In genomic region chr5:97914890-97915289, GRCm38 (mm10) we compare ENCODE assay signal across 21 mouse cellular contexts.
DNase-seq lines count a peak whose midpoint lies in the region; ATAC-seq and TF ChIP-seq lines count a peak whose summit lies in the region.
"Had no signal": no experiment of that assay in that cellular context is flagged by ENCODE, and none has a peak within 500 bp of the region (broad histone marks: within the 10 kb centered on the region; RNA-seq: fewer than 3 reads in every experiment).

No protein-coding gene starts in this region.

- no peaks in the 10 kb centered on the region for H3K36me3 ChIP-seq in liver, adult 2 months (ENCODE audit: control insufficient read depth, insufficient read depth, low read length)
- no peaks in the 10 kb centered on the region for H3K36me3 ChIP-seq in liver, postnatal 0 days (replicated peaks; ENCODE audit: insufficient read depth, low read length)
- H3K36me3 ChIP-seq: embryonic facial prominence, embryonic 12.5 days; forebrain, embryonic 15.5 days; G1E; hindbrain, embryonic 10.5 days; intestine, embryonic 15.5 days had no signal

- H3K4me3 ChIP-seq in liver, adult 2 months (ENCODE audit: insufficient read depth, low read depth, low read length): no peak overlapping the region
- H3K4me3 ChIP-seq in liver, postnatal 0 days (ENCODE audit: low read depth, low read length): no peak overlapping the region
- H3K4me3 ChIP-seq: embryonic facial prominence, embryonic 12.5 days; forebrain, embryonic 15.5 days; heart, embryonic 12.5 days; hindbrain, embryonic 10.5 days; intestine, embryonic 15.5 days had no signal

- no peak overlapping the region for H3K27ac ChIP-seq in liver, adult 2 months (replicated peaks; ENCODE audit: insufficient read depth, low read depth, low read length)
- no peak overlapping the region for H3K27ac ChIP-seq in liver, postnatal 0 days (ENCODE audit: low read depth)
- H3K27ac ChIP-seq: embryonic facial prominence, embryonic 12.5 days; forebrain, embryonic 15.5 days; hindbrain, embryonic 10.5 days; hindbrain, embryonic 14.5 days; intestine, embryonic 15.5 days had no signal

- ATAC-seq in liver, postnatal 0 days: no peak
- no peak for ATAC-seq in CD4-positive, CD25-positive, alpha-beta regulatory T cell, adult 4 months
- ATAC-seq: activated CD4-positive, CD25-positive, alpha-beta regulatory T cell, adult 4 months; forebrain, embryonic 15.5 days; intestine, embryonic 15.5 days had no signal

- no peak for TF ChIP-seq CTCF in liver, adult 2 months (IDR thresholded peaks at IDR 0.05; ENCODE audit: low read depth, low read length)
- no peak for TF ChIP-seq CTCF in liver, postnatal 0 days (IDR thresholded peaks at IDR 0.05; ENCODE audit: low read depth)
- no peak for TF ChIP-seq CTCF in brain, embryonic 14.5 days (IDR thresholded peaks at IDR 0.05; ENCODE audit: borderline replicate concordance, extremely low read depth, insufficient read depth, insufficient read length)

- H3K4me2 ChIP-seq in liver, postnatal 0 days (ENCODE audit: low read depth, low read length): no peak overlapping the region
- H3K4me2 ChIP-seq: embryonic facial prominence, embryonic 12.5 days; forebrain, embryonic 15.5 days; heart, embryonic 12.5 days; hindbrain, embryonic 14.5 days; intestine, embryonic 15.5 days had no signal

- no peaks in the 10 kb centered on the region for H3K79me2 ChIP-seq in liver, adult 2 months (ENCODE audit: control insufficient read depth, insufficient read depth, low read length)

- peak; percentile 24 for DNase-seq in liver, adult 2 months (ENCODE audit: extremely low read depth, low read depth, low spot score)
- no peak for DNase-seq in liver, postnatal 0 days
- peak; percentile 12 for DNase-seq in retina, postnatal 1 day
- no peak for DNase-seq in retina, embryonic 14.5 days (ENCODE audit: low spot score)
- DNase-seq in brain, embryonic 14.5 days (ENCODE audit: low read depth): peak; percentile 38
- no peak for DNase-seq in MN1 (ENCODE audit: low spot score)
- DNase-seq: adrenal gland, adult 2 months; cerebellum, adult 11 months; cerebellum, adult 8-10 months; cerebellum, postnatal 25 days; gastrocnemius, postnatal 14 days had no signal

- 16% methylated on average over 2 of the region's 2 CpGs for WGBS in liver, adult 2 months
- 74% methylated on average over 2 of the region's 2 CpGs for WGBS in liver, postnatal 0 days (ENCODE audit: insufficient replicate concordance)

- H3K9ac ChIP-seq in liver, adult 2 months (ENCODE audit: low read depth, low read length): no peak overlapping the region
- no peak overlapping the region for H3K9ac ChIP-seq in liver, postnatal 0 days (replicated peaks)
- H3K9ac ChIP-seq: embryonic facial prominence, embryonic 12.5 days; forebrain, embryonic 15.5 days; heart, embryonic 12.5 days; hindbrain, embryonic 14.5 days; intestine, embryonic 15.5 days had no signal

- H3K9me3 ChIP-seq in liver, postnatal 0 days (ENCODE audit: low read length): no peaks in the 10 kb centered on the region
- H3K9me3 ChIP-seq: embryonic facial prominence, embryonic 12.5 days; forebrain, embryonic 15.5 days; heart, embryonic 12.5 days; hindbrain, embryonic 10.5 days; intestine, embryonic 15.5 days had no signal

- TF ChIP-seq POLR2A in liver, adult 2 months (IDR thresholded peaks at IDR 0.05; ENCODE audit: extremely low read depth, insufficient read depth, low read length): no peak
- no peak for TF ChIP-seq POLR2A in brain, embryonic 14.5 days (IDR thresholded peaks at IDR 0.05; ENCODE audit: borderline replicate concordance, extremely low read depth, insufficient read depth, insufficient read length, poor library complexity, severe bottlenecking)

- no peaks in the 10 kb centered on the region for H3K4me1 ChIP-seq in liver, adult 2 months (ENCODE audit: control insufficient read depth, insufficient read depth, low read length)
- no peaks in the 10 kb centered on the region for H3K4me1 ChIP-seq in liver, postnatal 0 days (ENCODE audit: insufficient read depth)
- H3K4me1 ChIP-seq: forebrain, embryonic 15.5 days; heart, embryonic 12.5 days; hindbrain, embryonic 10.5 days; intestine, embryonic 15.5 days had no signal

- TF ChIP-seq EP300 in liver, postnatal 0 days (IDR thresholded peaks at IDR 0.05; ENCODE audit: low read depth): no peak

- H3K27me3 ChIP-seq in liver, adult 2 months (ENCODE audit: control insufficient read depth, insufficient read depth, low read length): no peaks in the 10 kb centered on the region
- no peaks in the 10 kb centered on the region for H3K27me3 ChIP-seq in liver, postnatal 0 days (ENCODE audit: insufficient read depth, low read length)
- H3K27me3 ChIP-seq: embryonic facial prominence, embryonic 12.5 days; forebrain, embryonic 15.5 days; heart, embryonic 12.5 days; intestine, embryonic 15.5 days; Patski had no signal

Comparison
In these comparisons a context has a peak if more than half of its experiments do, and no peak if none do; other contexts are left out.
1. DNase-seq: peak in liver, adult 2 months (single experiment), retina, postnatal 1 day (single experiment) and brain, embryonic 14.5 days (single experiment); none in liver, postnatal 0 days (single experiment), retina, embryonic 14.5 days (single experiment) and MN1 (single experiment).